Mouse (Mus musculus): ENCODE measurements at regions not wholly inside any gene's neighbourhood (a gene's known extent, or its start where the extent isn't known, plus 50 kb on each side); places are given as distances from the start of the nearest gene placed in this dataset.

DNA sequence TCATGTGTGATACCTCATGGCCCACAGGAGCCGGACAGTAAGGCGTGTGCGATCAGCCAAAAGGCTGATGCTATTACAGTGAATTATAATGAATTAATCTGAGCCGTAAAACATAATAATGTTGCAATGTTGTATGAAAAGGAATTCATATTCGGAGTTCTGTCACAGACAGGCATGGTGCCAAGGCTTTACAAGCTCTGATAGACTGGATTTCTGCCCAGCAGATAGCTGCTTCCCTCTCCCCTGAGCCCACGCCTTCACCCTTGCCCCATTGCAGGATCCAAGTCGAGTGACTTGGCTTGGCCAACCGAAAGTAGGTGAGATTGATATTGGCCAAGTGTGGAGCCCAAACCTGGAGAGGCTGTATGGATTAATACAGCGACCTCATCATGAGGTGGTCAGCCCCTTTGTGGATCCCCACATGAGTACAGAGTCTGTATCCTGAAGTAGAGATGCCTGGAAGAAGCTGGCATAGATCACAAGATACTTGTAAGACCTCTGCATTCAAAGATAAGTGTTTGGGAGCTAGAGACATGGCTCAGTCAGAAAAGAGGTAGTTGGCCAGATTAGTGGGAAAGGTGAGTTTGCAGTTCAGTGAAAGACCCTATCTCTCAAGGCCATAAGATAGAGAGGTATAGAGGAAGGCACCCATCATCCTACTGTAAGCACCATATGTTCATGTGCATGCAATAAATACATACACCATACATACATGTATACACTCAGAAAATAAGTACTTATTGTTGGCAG is 73.7 kb downstream of the Chst1 start:
- H3K9me3 ChIP-seq (ENCODE audit: control insufficient read depth), result no peaks in the 10 kb centered on the region
- H3K27ac ChIP-seq (ENCODE audit: low read depth, low read length), result no peak overlapping the region
- no peaks in the 10 kb centered on the region for H3K27me3 ChIP-seq (replicated peaks; ENCODE audit: control insufficient read depth, insufficient read depth, low read length)
- ATAC-seq, result no peak
- no peak overlapping the region for H3K9ac ChIP-seq (ENCODE audit: low read depth, low read length)
- no peak overlapping the region for H3K4me3 ChIP-seq (ENCODE audit: low read depth, low read length)
- no peak overlapping the region for H3K4me2 ChIP-seq (replicated peaks; ENCODE audit: low read depth)
- H3K36me3 ChIP-seq (ENCODE audit: control insufficient read depth, insufficient read depth), result no peaks in the 10 kb centered on the region
- no peaks in the 10 kb centered on the region for H3K4me1 ChIP-seq (replicated peaks; ENCODE audit: control insufficient read depth, insufficient read depth, low read length)
- no peak for TF ChIP-seq CTCF (IDR thresholded peaks at IDR 0.05; ENCODE audit: low read depth)
- WGBS, result 79% methylated on average over 9 of the region's 9 CpGs

DNA sequence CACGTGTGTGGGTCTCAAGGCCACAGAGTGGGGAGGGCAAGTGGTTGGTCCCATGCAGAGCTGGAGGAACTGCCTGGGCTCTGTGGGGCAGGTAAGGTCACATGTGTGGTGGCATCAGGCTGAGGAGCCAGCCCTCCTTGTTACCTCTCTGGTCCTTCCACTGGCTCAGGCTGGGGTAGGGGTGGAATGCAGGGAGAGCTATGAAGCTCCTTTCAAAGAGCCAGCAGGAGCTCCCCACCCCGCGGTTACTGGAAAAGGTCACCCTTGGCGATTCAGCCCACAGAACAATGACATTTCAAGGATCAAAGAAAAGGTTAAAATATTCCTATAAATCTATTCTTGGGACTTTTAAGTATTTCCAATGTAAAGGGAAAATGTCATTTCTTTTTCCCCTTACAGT is 74.4 kb downstream of the Chst1 start:
- H3K27ac ChIP-seq (ENCODE audit: low read depth, low read length), result no peak overlapping the region
- H3K36me3 ChIP-seq (ENCODE audit: control insufficient read depth, insufficient read depth), result no peaks in the 10 kb centered on the region
- no peak for TF ChIP-seq CTCF (IDR thresholded peaks at IDR 0.05; ENCODE audit: low read depth)
- no peaks in the 10 kb centered on the region for H3K27me3 ChIP-seq (replicated peaks; ENCODE audit: control insufficient read depth, insufficient read depth, low read length)
- ATAC-seq, result no peak
- WGBS, result 27% methylated on average over 4 of the region's 4 CpGs
- H3K4me3 ChIP-seq (ENCODE audit: low read depth, low read length), result no peak overlapping the region
- H3K9ac ChIP-seq (ENCODE audit: low read depth, low read length), result no peak overlapping the region
- no peak overlapping the region for H3K4me2 ChIP-seq (replicated peaks; ENCODE audit: low read depth)
- H3K4me1 ChIP-seq (replicated peaks; ENCODE audit: control insufficient read depth, insufficient read depth, low read length), result no peaks in the 10 kb centered on the region
- no peaks in the 10 kb centered on the region for H3K9me3 ChIP-seq (ENCODE audit: control insufficient read depth)

DNA sequence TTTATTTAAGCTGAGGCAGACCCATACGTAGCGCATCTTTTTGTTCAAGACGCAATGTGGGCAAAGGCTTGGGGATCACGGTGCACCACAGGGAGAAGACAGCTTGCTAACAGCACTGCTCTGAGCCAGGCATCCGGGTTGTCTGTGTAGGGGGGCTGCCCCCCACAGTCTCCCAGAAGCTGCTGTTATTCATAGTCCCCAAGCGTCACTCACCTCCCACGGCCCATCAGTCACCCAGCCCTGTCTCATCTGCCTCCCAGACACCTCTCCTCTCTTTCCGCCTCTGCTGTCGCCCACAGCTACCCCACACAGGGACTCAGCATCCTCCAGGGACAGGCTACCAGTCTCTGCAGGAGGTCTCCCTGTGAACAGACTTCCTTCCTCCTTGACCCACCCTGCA is 75.7 kb downstream of the Chst1 start:
- ATAC-seq, result no peak

DNA sequence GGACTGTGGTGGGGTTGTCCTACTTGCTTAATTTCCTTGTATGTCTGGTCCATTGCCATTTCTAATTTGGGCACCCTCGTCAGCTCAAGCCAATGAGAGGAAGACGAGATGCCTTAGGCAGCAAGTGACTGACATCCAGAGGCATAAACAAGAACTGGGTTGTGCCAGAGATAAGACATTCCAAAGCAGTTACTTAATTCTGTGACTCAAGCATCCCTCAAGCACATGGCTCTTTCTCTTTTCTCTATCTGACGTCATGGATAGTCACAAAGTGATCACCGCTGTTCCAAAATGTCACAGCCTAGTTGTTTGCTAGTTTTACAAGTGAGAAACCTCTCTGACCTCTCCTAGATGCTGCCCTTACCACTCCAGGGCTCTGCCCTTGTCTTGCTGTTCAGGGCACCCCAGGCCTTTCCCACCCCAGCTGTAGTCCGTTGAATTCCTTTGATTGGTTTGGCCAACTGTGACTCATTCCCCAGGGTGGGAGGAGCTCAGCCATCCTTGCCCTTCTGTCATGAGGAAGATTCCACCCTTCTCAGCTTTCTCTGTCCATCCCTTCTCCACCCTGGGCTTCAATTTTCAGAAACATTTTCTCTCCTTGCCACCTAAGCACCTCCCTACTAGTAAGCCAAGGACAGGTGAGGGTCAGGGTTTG is 78.9 kb downstream of the Chst1 start:
- no peak overlapping the region for H3K4me3 ChIP-seq (ENCODE audit: low read depth, low read length)
- no peaks in the 10 kb centered on the region for H3K36me3 ChIP-seq (ENCODE audit: control insufficient read depth, insufficient read depth)
- no peaks in the 10 kb centered on the region for H3K4me1 ChIP-seq (replicated peaks; ENCODE audit: control insufficient read depth, insufficient read depth, low read length)
- no peaks in the 10 kb centered on the region for H3K27me3 ChIP-seq (replicated peaks; ENCODE audit: control insufficient read depth, insufficient read depth, low read length)
- no peak overlapping the region for H3K27ac ChIP-seq (ENCODE audit: low read depth, low read length)
- no peak for TF ChIP-seq CTCF (IDR thresholded peaks at IDR 0.05; ENCODE audit: low read depth)
- H3K4me2 ChIP-seq (replicated peaks; ENCODE audit: low read depth), result no peak overlapping the region
- WGBS, result 43% methylated on average over 5 of the region's 5 CpGs
- H3K9ac ChIP-seq (ENCODE audit: low read depth, low read length), result no peak overlapping the region
- no peaks in the 10 kb centered on the region for H3K9me3 ChIP-seq (ENCODE audit: control insufficient read depth)
- no peak for ATAC-seq

More for the DNA sequence above, 75.7 kb downstream of the Chst1 start:
- Histone ChIP-seq H3K4me1 (replicated peaks; ENCODE audit: control insufficient read depth, insufficient read depth, low read length) (no peaks in the 10 kb centered on the region), H3K36me3 (ENCODE audit: control insufficient read depth, insufficient read depth) (no peaks in the 10 kb centered on the region), H3K27me3 (replicated peaks; ENCODE audit: control insufficient read depth, insufficient read depth, low read length) (no peaks in the 10 kb centered on the region), H3K9me3 (ENCODE audit: control insufficient read depth) (no peaks in the 10 kb centered on the region), H3K9ac (ENCODE audit: low read depth, low read length) (no peak overlapping the region), H3K27ac (ENCODE audit: low read depth, low read length) (no peak overlapping the region), H3K4me3 (ENCODE audit: low read depth, low read length) (no peak overlapping the region), H3K4me2 (replicated peaks; ENCODE audit: low read depth) (no peak overlapping the region)
- TF ChIP-seq CTCF (IDR thresholded peaks at IDR 0.05; ENCODE audit: low read depth), result no peak
- WGBS, result 54% methylated on average over 9 of the region's 9 CpGs

DNA sequence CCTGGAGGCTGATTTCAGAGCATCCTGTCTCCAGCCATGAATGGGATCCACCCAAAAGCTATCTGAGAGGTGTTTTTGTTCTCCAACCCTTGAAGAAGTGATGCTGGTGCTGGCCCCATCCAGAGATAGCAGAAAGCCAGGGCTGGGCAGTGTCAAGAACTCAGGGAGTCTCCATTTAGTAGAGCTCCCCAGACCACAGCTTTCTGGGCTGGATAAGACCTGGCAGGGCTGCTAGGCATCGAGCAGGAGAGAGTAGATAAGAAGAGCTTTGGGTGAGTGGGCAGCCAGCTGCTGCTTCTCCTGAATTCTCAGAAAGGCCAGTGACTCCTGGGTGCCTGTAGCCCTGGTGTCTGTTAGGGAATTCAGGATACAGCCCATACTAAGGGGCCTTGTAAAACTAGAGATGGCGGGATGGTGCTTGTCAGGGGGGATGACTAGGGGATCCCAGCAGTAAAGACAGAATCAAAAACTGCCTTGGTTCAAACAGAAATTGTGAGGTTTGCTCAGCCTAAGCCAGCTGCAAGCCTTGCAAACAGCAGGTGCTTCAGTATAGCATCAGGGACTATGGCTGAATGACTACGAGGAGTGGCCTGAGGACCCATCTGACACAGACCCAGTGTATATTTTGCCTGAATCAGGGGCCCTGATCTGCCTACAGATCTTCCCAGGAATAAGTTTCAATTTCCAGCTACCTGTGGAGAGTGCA is 79.6 kb downstream of the Chst1 start:
- Histone ChIP-seq H3K4me2 (replicated peaks; ENCODE audit: low read depth) (no peak overlapping the region), H3K27me3 (replicated peaks; ENCODE audit: control insufficient read depth, insufficient read depth, low read length) (no peaks in the 10 kb centered on the region), H3K27ac (ENCODE audit: low read depth, low read length) (no peak overlapping the region), H3K9ac (ENCODE audit: low read depth, low read length) (no peak overlapping the region), H3K36me3 (ENCODE audit: control insufficient read depth, insufficient read depth) (no peaks in the 10 kb centered on the region), H3K9me3 (ENCODE audit: control insufficient read depth) (no peaks in the 10 kb centered on the region), H3K4me1 (replicated peaks; ENCODE audit: control insufficient read depth, insufficient read depth, low read length) (no peaks in the 10 kb centered on the region), H3K4me3 (ENCODE audit: low read depth, low read length) (no peak overlapping the region)
- no peak for ATAC-seq
- WGBS, result 76% methylated on average over 3 of the region's 3 CpGs
- no peak for TF ChIP-seq CTCF (IDR thresholded peaks at IDR 0.05; ENCODE audit: low read depth)

DNA sequence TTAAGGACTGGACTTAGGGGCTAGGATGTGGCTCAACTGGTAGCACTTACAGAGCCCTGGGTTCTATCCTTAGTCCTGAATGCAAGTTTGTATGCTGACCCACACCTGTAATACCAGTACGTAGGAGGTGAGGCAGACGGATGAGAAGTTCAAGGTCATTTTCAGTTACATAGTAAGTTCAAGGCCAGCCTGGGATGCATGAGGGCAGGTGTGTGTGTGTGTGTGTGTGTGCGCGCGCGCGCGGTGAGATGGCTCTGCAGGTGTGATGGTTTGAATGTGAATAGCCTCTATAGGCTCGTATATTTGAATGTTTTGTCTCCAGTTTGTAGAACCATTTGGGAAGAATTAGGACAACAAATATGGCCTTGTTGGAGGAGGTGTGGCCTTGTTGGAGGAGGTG is 82.7 kb downstream of the Chst1 start:
- no peak for TF ChIP-seq CTCF (IDR thresholded peaks at IDR 0.05; ENCODE audit: low read depth)
- 95% methylated on average over 9 of the region's 9 CpGs for WGBS
- no peak for ATAC-seq
- Histone ChIP-seq H3K27ac (ENCODE audit: low read depth, low read length) (no peak overlapping the region), H3K36me3 (ENCODE audit: control insufficient read depth, insufficient read depth) (no peaks in the 10 kb centered on the region), H3K4me3 (ENCODE audit: low read depth, low read length) (no peak overlapping the region), H3K9me3 (ENCODE audit: control insufficient read depth) (no peaks in the 10 kb centered on the region), H3K27me3 (replicated peaks; ENCODE audit: control insufficient read depth, insufficient read depth, low read length) (no peaks in the 10 kb centered on the region), H3K4me1 (replicated peaks; ENCODE audit: control insufficient read depth, insufficient read depth, low read length) (no peaks in the 10 kb centered on the region), H3K4me2 (replicated peaks; ENCODE audit: low read depth) (no peak overlapping the region), H3K9ac (ENCODE audit: low read depth, low read length) (no peak overlapping the region)

All from intestine, postnatal 0 days (tissue).